Mouse (Mus musculus) G1E (cell line): ENCODE measurements around the gene 1700008O03Rik. TPM values are rescaled to one million over a fixed set of nuclear protein-coding genes. Genes with fewer than 3 reads are reported as not detected.

Experiments
- ATAC-seq: 2 replicates; pipeline ENCODE4 v1.8.0; 2016; ENCODE audit warnings: mild to moderate bottlenecking; ENCODE audit not compliant: insufficient number of reproducible peaks, poor library complexity, low FRiP score, severe bottlenecking; ENCODE audit errors: extremely low read depth
- DNase-seq: peaks from one replicate; pipeline ENCODE4 v3.0.0; 2012; ENCODE audit warnings: low spot score
- H3K27me3 ChIP-seq: 2 replicates; pipeline ENCODE4 v1.6.1; 2012; ENCODE audit warnings: mild to moderate bottlenecking, low read length, inconsistent platforms; ENCODE audit not compliant: insufficient read depth
- H3K36me3 ChIP-seq: replicated peaks from 2 replicates; pipeline ENCODE3; 2012; ENCODE audit warnings: mild to moderate bottlenecking, inconsistent platforms
- H3K4me1 ChIP-seq: 2 replicates; pipeline ENCODE4 v1.6.1; 2012; ENCODE audit warnings: low read depth, low read length, inconsistent platforms, mixed read lengths; ENCODE audit not compliant: insufficient read depth
- H3K4me3 ChIP-seq: 2 replicates; pipeline ENCODE4 v1.5.1; 2012; ENCODE audit warnings: low read depth, mild to moderate bottlenecking, inconsistent platforms, low read length, moderate library complexity, mixed read lengths
- H3K9me3 ChIP-seq: replicated peaks from 2 replicates; pipeline ENCODE4 v1.6.1; 2012; ENCODE audit warnings: inconsistent platforms
- CTCF ChIP-seq: IDR thresholded peaks from 2 replicates; pipeline ENCODE4 v1.5.1; 2012; ENCODE audit warnings: low read depth, low read length, inconsistent platforms, mixed read lengths
- GATA1 ChIP-seq: IDR thresholded peaks from 2 replicates; pipeline ENCODE4 v1.6.1; 2012; ENCODE audit warnings: borderline replicate concordance, low read length, inconsistent platforms, mixed read lengths
- GATA2 ChIP-seq: IDR thresholded peaks from 2 replicates; pipeline ENCODE4 v1.6.1; 2012; ENCODE audit warnings: low read depth, low read length, inconsistent platforms, borderline replicate concordance
- POLR2AphosphoS5 ChIP-seq: IDR thresholded peaks from 2 replicates; pipeline ENCODE4 v1.6.1; 2012; ENCODE audit warnings: low read depth, low read length, inconsistent platforms; ENCODE audit not compliant: insufficient replicate concordance
- TAL1 ChIP-seq: conservative IDR thresholded peaks from 2 replicates; pipeline ENCODE4 v1.6.1; 2012; ENCODE audit warnings: low read depth, low read length, inconsistent platforms, mixed read lengths
- polyA plus RNA-seq: library from polyadenylated mRNA; stranded (reverse); fragments of >175 nt; gene quantifications from 2 replicates; pipeline ENCODE4 v1.2.3, GENCODE M21; 2012
- total RNA-seq, 2 experiments: library from RNA; stranded (forward) in 1 of 2; stranded (reverse) in 1 of 2; fragments of 200-1000 nt in 1 of 2; fragments of >200 nt in 1 of 2; fragmentation: Nextera tagmentation in 1 of 2; gene quantifications; 2 replicates each; pipeline ENCODE4 v1.2.3; 2014 to 2017

1700008O03Rik gene
- total and polyA plus RNA-seq, 3 experiments = 0.11 to 2.5 (median 0.49) TPM

- Histone ChIP-seq H3K36me3 (no peaks in the 10 kb centered on the region), H3K4me3 (peak within 1 kb of the TSS; percentile 44; the same call in 1 of the 2 replicates), H3K9me3 (no peaks in the 10 kb centered on the region), H3K4me1 (peaks cover 8% of the 10 kb centered on the region), H3K27me3 (peaks cover 67% of the 10 kb centered on the region)
- TF ChIP-seq POLR2AphosphoS5 (no peak), TAL1 (no peak), GATA2 (no peak), GATA1 (no peak), CTCF (no peak)
- DNase-seq (peak; percentile 10), ATAC-seq (peak; percentile 34; the same call in 1 of the 2 replicates)
Observed at GRCm38 (mm10) chr7:44383980-44384715, 1.5 kb downstream of the 1700008O03Rik start, which contains the start of gene Syt3. Gene Syt3, plus strand, starts transcription at chr7:44384102.

DNA sequence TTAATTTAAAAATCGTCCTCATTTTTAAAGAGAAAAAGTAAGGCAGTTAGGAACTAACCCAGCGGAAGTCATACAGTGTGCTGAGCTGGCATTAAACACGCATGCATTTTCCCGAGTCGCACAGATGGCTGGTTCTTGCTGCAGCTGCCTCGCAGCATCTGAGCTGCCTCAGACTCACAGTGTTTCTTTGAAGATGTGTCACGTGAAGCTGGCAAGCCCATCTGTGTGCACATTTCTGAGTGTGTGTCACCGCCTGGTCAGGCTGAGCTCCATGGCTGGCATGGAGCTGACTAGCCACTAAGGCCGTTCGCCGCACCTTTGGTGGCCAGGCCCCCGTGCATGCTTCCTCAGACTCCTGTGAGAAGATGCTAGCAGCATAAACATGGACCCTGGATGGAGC, 3.1 kb downstream of the 1700008O03Rik start:
- Histone ChIP-seq H3K27me3 (peaks cover 69% of the 10 kb centered on the region), H3K4me3 (no peak overlapping the region), H3K9me3 (no peaks in the 10 kb centered on the region), H3K36me3 (no peaks in the 10 kb centered on the region), H3K4me1 (peaks cover 8% of the 10 kb centered on the region)
- no peak for ATAC-seq
- TF ChIP-seq GATA1 (no peak), TAL1 (no peak), CTCF (no peak), POLR2AphosphoS5 (no peak), GATA2 (no peak)
- DNase-seq = no peak

- Histone ChIP-seq H3K36me3 (no peaks in the 10 kb centered on the region), H3K4me1 (peaks cover 24% of the 10 kb centered on the region), H3K27me3 (peaks cover 39% of the 10 kb centered on the region), H3K4me3 (no peak overlapping the region), H3K9me3 (no peaks in the 10 kb centered on the region)
- DNase-seq = no peak
- ATAC-seq = no peak
- TF ChIP-seq TAL1 = no peak
- TF ChIP-seq CTCF = no peak
- no peak for TF ChIP-seq POLR2AphosphoS5
- TF ChIP-seq GATA2 = no peak
- TF ChIP-seq GATA1 = no peak
Observed at GRCm38 (mm10) chr7:44378290-44378689, 7.3 kb downstream of the 1700008O03Rik start.

GRCm38 (mm10) chr7:44375793-44376192, 9.8 kb downstream of the 1700008O03Rik start:
- ATAC-seq = no peak

GRCm38 (mm10) chr7:44375207-44375606, 10.4 kb downstream of the 1700008O03Rik start:
- H3K4me3 ChIP-seq = peak overlapping the region; percentile 75; the same call in 1 of the 2 replicates
- no peaks in the 10 kb centered on the region for H3K9me3 ChIP-seq
- peaks cover 26% of the 10 kb centered on the region for H3K27me3 ChIP-seq
- H3K4me1 ChIP-seq = peaks cover 40% of the 10 kb centered on the region
- no peaks in the 10 kb centered on the region for H3K36me3 ChIP-seq
- DNase-seq (no peak), ATAC-seq (no peak)
- TF ChIP-seq GATA1 = no peak
- TF ChIP-seq GATA2 = no peak

More at GRCm38 (mm10) chr7:44375793-44376192, 9.8 kb downstream of the 1700008O03Rik start:
- Histone ChIP-seq H3K27me3 (peaks cover 29% of the 10 kb centered on the region), H3K4me3 (no peak overlapping the region), H3K9me3 (no peaks in the 10 kb centered on the region), H3K4me1 (peaks cover 40% of the 10 kb centered on the region), H3K36me3 (no peaks in the 10 kb centered on the region)
- no peak for DNase-seq
- TF ChIP-seq GATA1 (no peak), TAL1 (no peak), GATA2 (no peak), CTCF (no peak), POLR2AphosphoS5 (no peak)

GRCm38 (mm10) chr7:44374756-44375155, 10.9 kb downstream of the 1700008O03Rik start:
- Histone ChIP-seq H3K27me3 (peaks cover 28% of the 10 kb centered on the region), H3K9me3 (no peaks in the 10 kb centered on the region), H3K4me3 (peak overlapping the region; percentile 75), H3K36me3 (no peaks in the 10 kb centered on the region), H3K4me1 (peaks cover 40% of the 10 kb centered on the region)
- ATAC-seq = no peak
- TF ChIP-seq POLR2AphosphoS5 (no peak), TAL1 (no peak), CTCF (no peak), GATA2 (no peak), GATA1 (no peak)
- DNase-seq = peak; percentile 42
